Mouse (Mus musculus) MN1 (cell line): ENCODE measurements around the gene Rdh12.
"Not testable (repeated sequence)": the region's sequence is repeated elsewhere in the genome, so short reads cannot be mapped to it uniquely, and the experiment has no call there.

Experiments
- DNase-seq: peaks from one replicate; pipeline ENCODE4 v3.0.0-alpha.2; 2016; ENCODE audit warnings: low spot score

Rdh12 gene

GRCm38 (mm10) chr12:79208703-79209464 lies at the start of gene Rdh12:
Gene Rdh12 (plus strand): TSS chr12:79208914.
- DNase-seq: peak; percentile 46

DNA sequence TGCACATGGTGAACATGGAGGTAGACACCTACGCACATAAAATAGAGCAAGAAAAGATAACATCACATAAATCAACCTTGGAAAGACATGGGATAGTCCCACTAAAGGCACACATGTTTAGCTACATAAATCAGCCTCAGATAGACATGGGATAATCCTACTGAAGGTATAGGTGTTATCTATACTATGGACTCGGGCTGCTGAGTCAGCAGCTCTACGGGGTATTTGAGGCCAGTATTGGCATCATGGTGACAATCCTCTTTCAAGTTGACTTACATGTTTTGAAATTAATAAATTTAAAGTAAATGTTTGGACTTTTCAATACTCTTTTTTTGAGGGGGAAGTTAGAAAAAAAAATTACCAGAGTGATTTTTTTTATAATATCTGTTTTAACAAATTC lies 45.8 kb upstream of the Rdh12 start:
- no peak for DNase-seq

GRCm38 (mm10) chr12:79169173-79169572 lies 39.5 kb upstream of the Rdh12 start:
- DNase-seq: no peak

- peak; percentile 42 for DNase-seq
Measured at GRCm38 (mm10) chr12:79170421-79170820, 38.3 kb upstream of the Rdh12 start.

DNA sequence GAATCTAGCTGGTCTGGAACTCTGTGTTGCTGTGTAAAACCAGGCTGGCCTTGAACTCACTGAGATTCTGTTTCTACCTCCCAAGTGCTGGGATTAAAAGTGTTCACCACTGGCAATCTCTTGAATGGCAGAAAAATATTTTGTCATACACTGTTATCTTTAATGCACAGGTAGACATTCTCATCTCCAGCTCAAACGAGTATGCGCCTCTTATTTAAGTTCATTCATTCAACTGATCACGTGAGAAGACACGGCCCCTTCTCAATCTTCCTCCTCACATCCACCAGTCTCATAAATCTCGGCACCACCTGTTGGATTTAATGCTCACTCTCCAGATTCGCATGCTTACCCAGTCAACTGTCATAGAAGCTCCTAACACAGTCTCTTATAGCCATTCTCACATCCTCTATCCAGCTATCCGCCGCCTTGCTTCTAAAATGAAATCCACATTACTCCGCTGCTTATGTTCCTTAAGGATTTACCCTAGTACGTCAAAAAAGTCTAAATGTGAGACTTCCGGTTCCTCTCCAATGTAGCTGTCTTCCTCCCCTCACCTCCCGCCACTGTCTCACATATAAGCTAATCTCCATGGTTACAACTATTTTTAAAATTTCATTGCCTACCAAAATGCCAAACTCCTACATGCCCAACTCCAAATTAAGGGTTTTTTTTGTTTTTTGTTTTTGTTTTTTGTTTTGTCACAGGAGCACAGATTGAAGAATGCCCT lies 37.3 kb upstream of the Rdh12 start:
- DNase-seq: no peak

- DNase-seq: peak; percentile 93
Measured at GRCm38 (mm10) chr12:79172019-79172941, 36.4 kb upstream of the Rdh12 start, which contains the start of gene Vti1b. Gene Vti1b (minus strand): TSS chr12:79172667.

DNA sequence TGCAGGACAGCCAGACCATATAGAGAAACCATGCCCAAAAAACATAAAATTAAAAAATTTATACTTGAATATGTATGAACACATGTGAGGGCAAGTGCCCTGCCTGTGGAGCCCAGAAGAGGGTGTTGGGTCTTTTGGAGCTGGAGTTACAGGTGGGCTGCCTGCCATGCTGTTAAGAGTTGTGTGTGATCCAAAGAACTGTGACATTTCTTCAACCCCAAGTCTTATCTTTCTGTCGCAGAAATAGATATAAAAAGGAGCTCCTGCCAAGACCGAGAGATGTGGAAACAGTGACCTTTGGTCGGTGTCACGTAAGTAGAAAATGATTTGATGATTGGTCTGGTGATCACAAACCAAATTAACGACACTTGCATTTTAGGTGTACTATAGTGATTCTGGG lies 35.0 kb upstream of the Rdh12 start:
- DNase-seq: no peak

- no peak for DNase-seq
Measured at GRCm38 (mm10) chr12:79175998-79176397, 32.7 kb upstream of the Rdh12 start.

GRCm38 (mm10) chr12:79185160-79185559 lies 23.6 kb upstream of the Rdh12 start:
- DNase-seq: not testable (repeated sequence)

GRCm38 (mm10) chr12:79190931-79191673 lies 17.6 kb upstream of the Rdh12 start:
- DNase-seq: peak; percentile 87

DNA sequence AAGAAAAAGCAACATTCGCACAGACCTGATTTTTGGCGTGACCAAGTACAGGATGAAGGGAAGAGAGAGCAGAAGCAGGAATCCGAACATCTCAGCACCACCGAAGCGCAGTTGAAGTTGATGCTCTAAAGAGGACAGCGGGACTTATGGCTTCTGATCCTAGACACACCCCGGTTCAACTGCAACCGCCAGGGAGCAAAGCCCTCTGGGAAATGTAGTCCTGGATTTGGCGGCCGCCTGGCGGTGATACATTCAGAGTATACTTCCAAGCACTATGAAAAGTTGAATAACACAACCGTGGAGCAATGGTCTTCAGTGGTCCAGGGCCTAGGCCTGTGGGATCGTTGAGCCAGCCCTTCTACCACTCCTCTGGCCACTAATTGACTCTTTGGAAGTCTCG lies 17.0 kb upstream of the Rdh12 start:
- DNase-seq: peak; percentile 91

GRCm38 (mm10) chr12:79192193-79192592 lies 16.5 kb upstream of the Rdh12 start, which contains the start of gene Rdh11:
Gene Rdh11 (minus strand): TSS chr12:79192293.
- no peak for DNase-seq

- peak; percentile 76 for DNase-seq
Measured at GRCm38 (mm10) chr12:79193441-79193840, 15.3 kb upstream of the Rdh12 start.

- no peak for DNase-seq
Measured at GRCm38 (mm10) chr12:79197105-79197504, 11.6 kb upstream of the Rdh12 start.

GRCm38 (mm10) chr12:79201882-79202281 lies 6.8 kb upstream of the Rdh12 start:
- no peak for DNase-seq

GRCm38 (mm10) chr12:79211447-79211846 lies 2.7 kb downstream of the Rdh12 start:
- DNase-seq: no peak

DNA sequence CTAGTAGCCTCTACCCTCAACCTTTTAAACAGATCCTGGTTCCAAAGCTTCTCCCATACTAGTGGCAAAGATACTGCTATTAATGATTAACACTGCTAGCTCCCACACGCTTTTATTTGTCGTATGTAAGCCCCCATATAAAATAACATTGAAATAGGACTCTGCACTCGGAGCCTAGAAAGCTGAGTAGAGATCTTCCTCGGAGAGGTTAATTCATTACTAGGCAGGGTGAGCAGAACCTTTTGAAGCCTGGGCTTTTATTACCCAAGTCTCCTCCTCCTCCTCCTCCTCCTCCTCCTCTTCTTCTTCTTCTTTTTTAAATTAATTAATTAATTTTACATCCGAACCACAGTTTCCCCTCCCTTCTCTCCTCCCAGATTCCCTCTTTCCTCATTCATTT lies 8.8 kb downstream of the Rdh12 start:
- no peak for DNase-seq

DNA sequence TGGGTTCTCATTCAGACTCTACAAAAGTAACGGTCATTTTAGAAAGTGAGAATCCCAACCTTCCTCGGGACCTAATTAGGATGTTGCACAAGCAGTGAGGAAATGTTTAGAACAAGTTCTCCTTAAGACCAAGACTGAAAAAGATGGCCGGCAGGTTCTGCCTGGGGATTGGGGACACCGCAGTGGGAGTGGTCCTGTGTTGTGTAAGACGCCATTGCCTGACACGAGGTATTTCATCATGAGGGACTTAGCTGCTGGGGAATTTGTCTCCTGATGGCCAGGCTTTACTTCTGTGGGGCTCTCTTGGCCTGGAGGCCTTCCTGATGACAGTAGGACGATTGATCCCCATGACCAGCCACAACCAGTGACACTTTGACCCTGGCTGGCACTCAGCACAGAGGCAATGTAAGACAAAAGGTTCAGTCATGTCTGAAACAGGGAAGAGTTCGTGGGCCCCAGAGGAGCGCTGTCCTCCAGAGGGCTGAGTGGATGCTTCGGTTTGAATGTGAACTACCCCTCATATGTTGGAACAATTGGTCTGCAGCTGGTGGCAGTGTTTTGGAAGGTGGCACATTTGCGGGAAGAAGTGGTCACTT lies 26.9 kb downstream of the Rdh12 start:
- no peak for DNase-seq

DNA sequence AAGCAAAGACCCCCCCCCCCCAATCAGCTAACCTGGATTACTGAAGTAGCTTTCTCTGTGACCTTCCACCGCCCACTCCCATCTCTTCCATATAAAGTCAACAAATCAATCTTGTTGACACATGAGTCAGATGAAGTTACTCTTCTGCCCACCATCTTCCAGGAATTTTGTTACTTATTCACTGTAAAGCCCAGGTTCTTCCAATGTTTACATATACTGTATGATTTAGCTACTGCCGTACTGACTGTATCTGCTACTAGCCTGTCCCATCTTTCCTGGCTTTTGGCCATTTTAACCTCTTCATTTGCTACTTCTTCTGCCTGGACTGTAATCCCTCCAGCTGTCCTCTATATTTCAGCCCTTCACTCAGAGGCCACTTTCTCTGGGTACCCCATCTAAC lies 33.3 kb downstream of the Rdh12 start:
- no peak for DNase-seq

DNA sequence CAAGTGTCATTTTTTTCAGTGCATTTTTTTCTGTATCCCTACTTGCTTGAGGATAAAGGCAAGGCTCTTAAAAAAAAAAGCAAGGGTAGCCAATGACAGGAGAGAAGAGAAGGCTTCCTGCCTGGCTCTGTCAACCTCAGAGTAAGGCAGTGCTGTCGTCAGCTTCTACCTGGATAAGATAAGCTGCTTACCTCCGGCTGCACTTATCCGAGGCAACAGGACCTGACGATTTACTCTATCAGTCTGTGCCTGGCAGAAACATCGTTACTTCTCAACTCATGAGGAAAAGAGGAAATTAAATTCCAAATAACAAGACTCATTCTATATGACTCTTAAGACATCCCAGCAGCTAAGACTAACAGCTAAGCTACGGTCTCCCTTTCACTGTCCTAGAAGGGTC lies 34.2 kb downstream of the Rdh12 start:
- no peak for DNase-seq

DNA sequence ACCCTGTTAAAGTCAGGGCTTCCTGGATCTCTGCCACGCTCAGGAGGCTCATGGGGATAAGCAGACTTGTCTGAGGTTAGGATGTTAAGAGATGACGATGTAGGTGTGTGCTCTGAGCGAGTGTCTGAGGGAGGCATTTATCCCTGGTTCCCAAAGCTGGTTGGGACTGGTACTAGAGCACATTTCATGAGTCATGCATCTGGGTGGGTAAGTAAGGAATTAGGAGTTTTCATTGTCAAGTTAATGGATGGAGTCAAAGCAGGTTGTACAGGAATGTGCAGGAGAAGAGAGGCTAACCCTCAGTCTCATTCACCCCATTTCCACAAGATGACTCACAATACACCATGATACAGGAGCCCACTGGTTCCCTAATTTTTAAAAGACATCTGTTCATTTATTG lies 39.4 kb downstream of the Rdh12 start:
- DNase-seq: no peak
